Mouse (Mus musculus): ENCODE results near the gene Ofd1. TPM values are rescaled to one million over a fixed set of nuclear protein-coding genes. Genes with fewer than 3 reads are reported as not detected.

Ofd1 gene
- 1.4 TPM in 2 replicates for polyA plus RNA-seq (2012; rRNA removed)

GRCm38 (mm10) chrX:166440616-166441063, at the start of gene Ofd1:
Gene Ofd1 (minus strand): TSS chrX:166440704.

DNA sequence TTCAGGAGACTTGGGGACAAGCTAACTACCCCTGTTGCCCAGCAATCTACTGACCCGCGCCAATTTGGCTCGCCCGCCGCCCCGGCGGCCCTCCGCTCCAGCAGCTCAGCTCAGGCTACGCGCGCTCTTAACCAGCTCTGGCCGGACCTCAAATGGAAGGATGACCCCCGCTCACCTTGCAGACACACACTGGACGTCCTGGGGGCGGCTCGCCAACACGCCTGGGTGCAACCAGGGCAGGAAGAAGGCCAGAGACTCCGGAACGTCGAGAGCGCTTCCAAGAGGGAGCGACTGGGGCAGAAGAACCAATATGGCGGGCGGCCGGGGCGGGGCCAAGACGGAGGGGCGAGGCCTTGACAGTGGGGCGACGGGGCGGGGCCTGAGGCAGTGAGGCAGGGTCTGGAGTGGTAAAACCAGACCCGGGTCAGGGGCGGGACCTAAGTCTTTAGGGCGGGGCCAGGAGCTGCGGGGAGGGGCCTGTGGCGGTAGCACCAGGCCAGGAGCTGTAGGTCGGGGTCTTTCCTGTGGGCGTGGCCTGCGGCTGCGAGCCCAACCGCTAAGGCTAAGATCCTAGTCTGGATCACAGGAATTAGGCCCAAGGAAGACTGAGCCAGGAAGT, 39.0 kb upstream of the Ofd1 start, which contains the start of gene Rab9:
Rab9 (minus strand) TSS at position 503 of the 619 bp plus-strand sequence.

GRCm38 (mm10) chrX:166440036-166440615, 378 bp downstream of the Ofd1 start, which contains the start of gene Trappc2:
Gene Trappc2 (plus strand): TSS chrX:166440574.

Other genes starting within 250 kb of the Ofd1 start
- 1.6 and 1.8 TPM in 2 replicates for gene Gpm6b, start 201.8 kb downstream of the Ofd1 start, polyA plus RNA-seq (2012; rRNA removed)
- 4.3 and 4.4 TPM in 2 replicates for gene Trappc2, start 130 bp downstream of the Ofd1 start, polyA plus RNA-seq (2012; rRNA removed)
- gene Rab9, start 39.2 kb upstream of the Ofd1 start, polyA plus RNA-seq (2012; rRNA removed) = 23.9 and 28.8 TPM in 2 replicates
- gene Tceanc, start 77.9 kb upstream of the Ofd1 start, polyA plus RNA-seq (2012; rRNA removed) = 0.82 and 0.90 TPM in 2 replicates
- gene Egfl6, start 145.0 kb upstream of the Ofd1 start, polyA plus RNA-seq (2012; rRNA removed) = 0.22 and 0.26 TPM in 2 replicates